Mouse (Mus musculus) testis, adult 2 months (tissue): ENCODE measurements around the gene Mpi.

Experiments
- CTCF ChIP-seq: fragments of 200-500 bp; IDR thresholded peaks from 2 replicates; pipeline ENCODE4 v1.5.1; 2012; ENCODE audit warnings: low read depth, mild to moderate bottlenecking, inconsistent platforms, low read length, moderate library complexity; ENCODE audit not compliant: control insufficient read depth, insufficient read depth, insufficient replicate concordance
- POLR2A ChIP-seq: fragments of 200-500 bp; IDR thresholded peaks from 2 replicates; pipeline ENCODE4 v1.6.1; 2012; ENCODE audit warnings: low read depth, mild to moderate bottlenecking, inconsistent platforms, low read length, moderate library complexity; ENCODE audit not compliant: control insufficient read depth

DNA sequence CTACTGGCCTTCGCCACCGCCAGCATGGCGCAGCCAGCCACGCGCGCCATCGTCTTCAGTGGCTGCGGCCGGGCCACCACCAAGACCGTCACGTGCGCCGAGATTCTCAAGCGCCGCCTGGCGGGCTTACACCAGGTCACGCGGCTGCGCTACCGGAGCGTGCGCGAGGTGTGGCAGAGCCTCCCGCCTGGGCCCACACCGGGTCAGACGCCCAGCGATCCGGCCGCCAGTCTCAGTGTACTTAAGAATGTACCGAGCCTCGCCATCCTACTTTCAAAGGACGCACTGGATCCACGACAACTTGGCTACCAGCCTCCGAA is 48.2 kb downstream of the Mpi start:
- TF ChIP-seq CTCF (no peak), POLR2A (no peak)
